Mouse (Mus musculus) neural tube, embryonic 12.5 days (tissue): ENCODE measurements around the gene Cdk4. TPM values are rescaled to one million over a fixed set of nuclear protein-coding genes. Genes with fewer than 3 reads are reported as not detected.
A peak's percentile ranks its signal among the peaks of the same experiment; 100 is the strongest.
"Not testable (repeated sequence)": the region's sequence is repeated elsewhere in the genome, so short reads cannot be mapped to it uniquely, and the experiment has no call there.

ENCODE experiments used
- ATAC-seq: fragments of 200-750 bp; cut with Nextera tagmentation; 2 replicates; pipeline ENCODE4 v1.8.0; 2017; ENCODE audit warnings: low read depth, mild to moderate bottlenecking, moderate TSS enrichment, moderate library complexity; ENCODE audit not compliant: low FRiP score
- H3K27ac ChIP-seq: fragments of 300-500 bp; sonication (generic); 2 replicates; pipeline ENCODE4 v1.5.1; 2016
- H3K27me3 ChIP-seq: fragments of 300-500 bp; sonication (generic); replicated peaks from 2 replicates; pipeline ENCODE4 v1.6.1; 2016; ENCODE audit warnings: mild to moderate bottlenecking
- H3K36me3 ChIP-seq: fragments of 300-500 bp; sonication (generic); 2 replicates; pipeline ENCODE4 v1.6.1; 2016; ENCODE audit warnings: mild to moderate bottlenecking
- H3K4me1 ChIP-seq: fragments of 300-500 bp; sonication (generic); 2 replicates; pipeline ENCODE4 v1.6.1; 2016
- H3K4me2 ChIP-seq: fragments of 300-500 bp; sonication (generic); replicated peaks from 2 replicates; pipeline ENCODE4 v1.6.1; 2016; ENCODE audit warnings: mild to moderate bottlenecking
- H3K4me3 ChIP-seq: fragments of 300-500 bp; sonication (generic); 2 replicates; pipeline ENCODE4 v1.5.1; 2016
- H3K9ac ChIP-seq: fragments of 300-500 bp; sonication (generic); 2 replicates; pipeline ENCODE4 v1.6.1; 2016; ENCODE audit warnings: mild to moderate bottlenecking
- H3K9me3 ChIP-seq: fragments of 300-500 bp; sonication (generic); 2 replicates; pipeline ENCODE4 v1.6.1; 2016; ENCODE audit warnings: mild to moderate bottlenecking
- WGBS: fragments of 180-500 bp; shearing (Covaris S2); methylation state at CpG from one replicate; pipeline ENCODE4 v1.1.7; 2016; 5-methylcytosine and 5-hydroxymethylcytosine counted together
- polyA plus RNA-seq: library from polyadenylated mRNA; unstranded; fragments of >200 nt; fragmentation: Nextera tagmentation; extraction: Ambion mirVana; gene quantifications from 2 replicates; pipeline ENCODE4 v1.2.1, GENCODE M21; 2016

The Cdk4 gene
- polyA plus RNA-seq, 1 experiment from 2014 or later: 1,857 TPM

- H3K36me3 ChIP-seq: peaks cover 40% of the 10 kb centered on the region
- 10% methylated on average over 30 of the region's 30 CpGs for WGBS
- H3K4me3 ChIP-seq: peak overlapping the region; percentile 55
- peak overlapping the region; percentile 96 for H3K4me2 ChIP-seq
- peak overlapping the region; percentile 69 for H3K27ac ChIP-seq
- ATAC-seq: peak; percentile 80
- H3K9me3 ChIP-seq: no peaks in the 10 kb centered on the region
- H3K4me1 ChIP-seq: peaks cover 43% of the 10 kb centered on the region
- H3K9ac ChIP-seq: peak overlapping the region; percentile 64
- no peaks in the 10 kb centered on the region for H3K27me3 ChIP-seq
Measured at GRCm38 (mm10) chr10:127069281-127070189, 6.2 kb downstream of the Cdk4 start.

GRCm38 (mm10) chr10:127070190-127071121 lies 7.1 kb downstream of the Cdk4 start, which contains the start of gene Tspan31:
Tspan31 (minus strand) TSS chr10:127070264.
- no peaks in the 10 kb centered on the region for H3K9me3 ChIP-seq
- 3% methylated on average over 36 of the region's 36 CpGs for WGBS

GRCm38 (mm10) chr10:127071203-127071602 lies 7.9 kb downstream of the Cdk4 start:
- Histone ChIP-seq H3K27ac (no peak overlapping the region), H3K36me3 (peaks cover 24% of the 10 kb centered on the region), H3K4me3 (peak overlapping the region; percentile 48), H3K4me1 (peaks cover 28% of the 10 kb centered on the region), H3K27me3 (peaks cover 6% of the 10 kb centered on the region; the same call in 1 of the 2 replicates), H3K9me3 (no peaks in the 10 kb centered on the region), H3K4me2 (peak overlapping the region; percentile 96), H3K9ac (peak overlapping the region; percentile 67)
- no peak for ATAC-seq
- WGBS: 78% methylated on average over 9 of the region's 9 CpGs

More at GRCm38 (mm10) chr10:127070190-127071121, 7.1 kb downstream of the Cdk4 start, which contains the start of gene Tspan31:
- peaks cover 34% of the 10 kb centered on the region for H3K4me1 ChIP-seq
- peak within 1 kb of the TSS; percentile 55 for H3K4me3 ChIP-seq
- H3K4me2 ChIP-seq: peak within 1 kb of the TSS; percentile 96
- H3K27me3 ChIP-seq: no peaks in the 10 kb centered on the region
- ATAC-seq: peak; percentile 89
- H3K36me3 ChIP-seq: peaks cover 31% of the 10 kb centered on the region
- peak within 1 kb of the TSS; percentile 69 for H3K27ac ChIP-seq
- H3K9ac ChIP-seq: peak within 1 kb of the TSS; percentile 67

GRCm38 (mm10) chr10:127072270-127072669 lies 8.9 kb downstream of the Cdk4 start:
- WGBS: 93% methylated on average over 4 of the region's 4 CpGs
- not testable (repeated sequence) for H3K9ac ChIP-seq, H3K9me3 ChIP-seq, H3K27me3 ChIP-seq, H3K4me3 ChIP-seq, ATAC-seq, H3K27ac ChIP-seq, H3K4me2 ChIP-seq
- Histone ChIP-seq H3K36me3 (peaks cover 13% of the 10 kb centered on the region), H3K4me1 (peaks cover 24% of the 10 kb centered on the region)

- WGBS: 71% methylated on average over 2 of the region's 2 CpGs
- ATAC-seq: not testable (repeated sequence)
Measured at GRCm38 (mm10) chr10:127072969-127073368, 9.6 kb downstream of the Cdk4 start.

GRCm38 (mm10) chr10:127073981-127074380 lies 10.6 kb downstream of the Cdk4 start:
- ATAC-seq: no peak
- H3K36me3 ChIP-seq: no peaks in the 10 kb centered on the region
- peaks cover 24% of the 10 kb centered on the region for H3K4me1 ChIP-seq
- H3K27me3 ChIP-seq: peaks cover 18% of the 10 kb centered on the region
- no peak overlapping the region for H3K27ac ChIP-seq
- 91% methylated on average over 1 of the region's 1 CpGs for whole genome bisulfite sequencing
- no peak overlapping the region for H3K4me2 ChIP-seq
- no peaks in the 10 kb centered on the region for H3K9me3 ChIP-seq
- no peak overlapping the region for H3K4me3 ChIP-seq
- H3K9ac ChIP-seq: no peak overlapping the region

More at GRCm38 (mm10) chr10:127072969-127073368, 9.6 kb downstream of the Cdk4 start:
- H3K27ac ChIP-seq, H3K9me3 ChIP-seq, H3K36me3 ChIP-seq, H3K4me3 ChIP-seq, H3K4me2 ChIP-seq, H3K9ac ChIP-seq: not testable (repeated sequence)
- H3K27me3 ChIP-seq: peaks cover 13% of the 10 kb centered on the region
- peaks cover 27% of the 10 kb centered on the region for H3K4me1 ChIP-seq

- Histone ChIP-seq H3K36me3 (no peaks in the 10 kb centered on the region), H3K4me2 (no peak within 1 kb of the TSS; the same call in 1 of the 2 replicates), H3K27ac (no peak within 1 kb of the TSS), H3K27me3 (peaks cover 29% of the 10 kb centered on the region), H3K9me3 (no peaks in the 10 kb centered on the region), H3K4me1 (peaks cover 29% of the 10 kb centered on the region), H3K9ac (no peak within 1 kb of the TSS), H3K4me3 (no peak within 1 kb of the TSS)
- WGBS: 66% methylated on average over 9 of the region's 9 CpGs
- ATAC-seq: no peak
Measured at GRCm38 (mm10) chr10:127075080-127075479, 11.7 kb downstream of the Cdk4 start, which contains the start of gene Agap2. Agap2 (plus strand) TSS chr10:127075284.

GRCm38 (mm10) chr10:127075651-127076050 lies 12.3 kb downstream of the Cdk4 start:
- Histone ChIP-seq H3K27me3 (peaks cover 34% of the 10 kb centered on the region), H3K27ac (no peak overlapping the region), H3K36me3 (no peaks in the 10 kb centered on the region), H3K4me2 (no peak overlapping the region), H3K9ac (no peak overlapping the region), H3K4me1 (peaks cover 34% of the 10 kb centered on the region), H3K9me3 (no peaks in the 10 kb centered on the region), H3K4me3 (no peak overlapping the region)
- no peak for ATAC-seq
- 82% methylated on average over 8 of the region's 8 CpGs for WGBS

- Histone ChIP-seq H3K4me1 (peaks cover 34% of the 10 kb centered on the region), H3K36me3 (no peaks in the 10 kb centered on the region), H3K27ac (no peak overlapping the region), H3K4me2 (no peak overlapping the region; the same call in 1 of the 2 replicates), H3K9ac (no peak overlapping the region), H3K9me3 (no peaks in the 10 kb centered on the region), H3K4me3 (no peak overlapping the region), H3K27me3 (peaks cover 39% of the 10 kb centered on the region)
- ATAC-seq: no peak
- WGBS: 42% methylated on average over 4 of the region's 4 CpGs
Measured at GRCm38 (mm10) chr10:127076082-127076481, 12.7 kb downstream of the Cdk4 start.

GRCm38 (mm10) chr10:127077515-127077914 lies 14.2 kb downstream of the Cdk4 start:
- 4% methylated on average over 10 of the region's 10 CpGs for whole genome bisulfite sequencing
- H3K36me3 ChIP-seq: no peaks in the 10 kb centered on the region
- H3K9ac ChIP-seq: peak overlapping the region; percentile 4; the same call in 1 of the 2 replicates
- H3K4me2 ChIP-seq: peak overlapping the region; percentile 98
- ATAC-seq: no peak
- H3K4me1 ChIP-seq: peaks cover 44% of the 10 kb centered on the region
- no peaks in the 10 kb centered on the region for H3K9me3 ChIP-seq
- no peak overlapping the region for H3K4me3 ChIP-seq
- peaks cover 53% of the 10 kb centered on the region for H3K27me3 ChIP-seq
- H3K27ac ChIP-seq: no peak overlapping the region

- no peaks in the 10 kb centered on the region for H3K36me3 ChIP-seq
- ATAC-seq: peak; percentile 54
- H3K4me3 ChIP-seq: peak overlapping the region; percentile 70
- WGBS: 3% methylated on average over 12 of the region's 12 CpGs
- H3K9me3 ChIP-seq: no peaks in the 10 kb centered on the region
- H3K4me2 ChIP-seq: peak overlapping the region; percentile 98
- H3K4me1 ChIP-seq: peaks cover 44% of the 10 kb centered on the region
- peak overlapping the region; percentile 23; the same call in 1 of the 2 replicates for H3K9ac ChIP-seq
- peaks cover 59% of the 10 kb centered on the region for H3K27me3 ChIP-seq
- H3K27ac ChIP-seq: no peak overlapping the region
Measured at GRCm38 (mm10) chr10:127078001-127078676, 14.8 kb downstream of the Cdk4 start.
